13 mouse cellular contexts compared by ENCODE assay signal in the genomic region with DNA sequence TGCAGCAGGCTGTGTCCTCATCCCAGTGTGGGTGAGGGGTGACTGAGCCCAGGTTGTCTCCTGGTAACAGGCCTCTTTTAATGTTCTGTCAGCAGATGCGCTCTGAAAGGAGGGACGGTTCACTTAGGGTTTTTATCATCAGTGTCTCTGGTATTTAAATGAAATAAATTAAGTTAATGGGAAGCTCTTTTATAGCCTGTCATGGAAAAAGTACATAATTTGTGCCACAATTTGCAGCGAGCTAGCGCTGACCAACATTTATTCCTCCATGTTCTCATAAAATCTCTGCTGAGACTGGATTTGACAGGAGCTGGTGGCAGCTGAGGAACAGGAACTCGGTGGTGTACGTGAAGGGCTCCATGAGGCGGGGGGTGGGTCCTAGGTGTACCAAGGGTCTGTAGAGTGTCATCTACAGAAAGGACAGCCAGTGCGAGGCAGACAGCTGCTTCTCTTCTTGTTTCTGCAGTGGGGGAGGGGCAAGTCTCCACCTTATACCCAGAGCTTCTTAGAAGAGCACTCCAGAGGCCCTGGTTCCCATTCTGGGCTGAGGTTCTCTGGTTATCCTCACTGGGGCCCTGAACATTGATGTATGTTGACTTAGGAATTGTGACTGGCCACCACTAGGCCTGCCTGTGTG. TPM values are rescaled to one million over a fixed set of nuclear protein-coding genes. Genes with fewer than 3 reads are reported as not detected.
DNase-seq lines count a peak whose midpoint lies in the region; ATAC-seq and TF ChIP-seq lines count a peak whose summit lies in the region.
"Had no signal": no experiment of that assay in that cellular context is flagged by ENCODE, and none has a peak within 500 bp of the region (broad histone marks: within the 10 kb centered on the region; RNA-seq: fewer than 3 reads in every experiment).

No protein-coding gene starts in this region.

- H3K9ac ChIP-seq in kidney, embryonic 15.5 days, result no peak overlapping the region
- no peak overlapping the region for H3K9ac ChIP-seq in stomach, embryonic 15.5 days
- no peak overlapping the region for H3K9ac ChIP-seq in stomach, postnatal 0 days (ENCODE audit: low read length)
- no peak overlapping the region for H3K9ac ChIP-seq in hindbrain, embryonic 11.5 days (ENCODE audit: low read depth, low read length)
- H3K9ac ChIP-seq: liver, embryonic 12.5 days had no signal

- no peaks in the 10 kb centered on the region for H3K9me3 ChIP-seq in kidney, embryonic 15.5 days (replicated peaks)
- no peaks in the 10 kb centered on the region for H3K9me3 ChIP-seq in stomach, embryonic 15.5 days
- no peaks in the 10 kb centered on the region for H3K9me3 ChIP-seq in stomach, postnatal 0 days (ENCODE audit: control insufficient read depth, low read length)
- H3K9me3 ChIP-seq in hindbrain, embryonic 11.5 days (ENCODE audit: control insufficient read depth, low read length), result no peaks in the 10 kb centered on the region
- H3K9me3 ChIP-seq: liver, embryonic 12.5 days had no signal

- 42% methylated on average over 8 of the region's 8 CpGs for WGBS in kidney, embryonic 15.5 days
- WGBS in stomach, embryonic 15.5 days, result 50% methylated on average over 8 of the region's 8 CpGs
- WGBS in stomach, postnatal 0 days, result 69% methylated on average over 8 of the region's 8 CpGs
- 81% methylated on average over 8 of the region's 8 CpGs for WGBS in hindbrain, embryonic 11.5 days

- H3K4me2 ChIP-seq in kidney, embryonic 15.5 days, result no peak overlapping the region
- no peak overlapping the region for H3K4me2 ChIP-seq in stomach, embryonic 15.5 days
- no peak overlapping the region for H3K4me2 ChIP-seq in stomach, postnatal 0 days (replicated peaks; ENCODE audit: low read depth)
- H3K4me2 ChIP-seq in hindbrain, embryonic 11.5 days (replicated peaks; ENCODE audit: low read depth, low read length), result no peak overlapping the region
- H3K4me2 ChIP-seq: liver, embryonic 12.5 days had no signal

- no peak for TF ChIP-seq CTCF in stomach, postnatal 0 days (IDR thresholded peaks at IDR 0.05; ENCODE audit: low read depth)

- no peaks in the 10 kb centered on the region for H3K27me3 ChIP-seq in kidney, embryonic 15.5 days
- H3K27me3 ChIP-seq in stomach, embryonic 15.5 days (replicated peaks), result no peaks in the 10 kb centered on the region
- H3K27me3 ChIP-seq in stomach, postnatal 0 days (ENCODE audit: control insufficient read depth, insufficient read depth, low read length), result no peaks in the 10 kb centered on the region
- no peaks in the 10 kb centered on the region for H3K27me3 ChIP-seq in hindbrain, embryonic 11.5 days (ENCODE audit: control insufficient read depth, insufficient read depth, low read length)
- H3K27me3 ChIP-seq: liver, embryonic 12.5 days had no signal

- H3K27ac ChIP-seq in kidney, embryonic 15.5 days, result peak overlapping the region; percentile 59
- 0 out of 2 replicates have a peak overlapping the region, but pooled peaks have one; percentile 7 for H3K27ac ChIP-seq in stomach, embryonic 15.5 days
- H3K27ac ChIP-seq in stomach, postnatal 0 days (replicated peaks), result no peak overlapping the region
- peak overlapping the region; percentile 19; the same call in 1 of the 2 replicates for H3K27ac ChIP-seq in hindbrain, embryonic 11.5 days (ENCODE audit: low read depth, low read length)
- H3K27ac ChIP-seq: liver, embryonic 12.5 days had no signal

- DNase-seq in kidney, adult 18-20 months, result no peak
- no peak for DNase-seq in stomach, postnatal 0 days (ENCODE audit: low spot score)
- DNase-seq in hindbrain, embryonic 11.5 days (ENCODE audit: low spot score), result no peak
- no peak for DNase-seq in adrenal gland, adult (ENCODE audit: inconsistent age in 2 of 2, low spot score in 1 of 2)
- no peak for DNase-seq in cerebellum, adult 11 months
- DNase-seq: heart, adult 18-20 months; heart, postnatal 10 days; lung, postnatal 10 days; right cerebral cortex, postnatal 25 days had no signal

- peaks cover 69% of the 10 kb centered on the region for H3K4me1 ChIP-seq in kidney, embryonic 15.5 days
- peaks cover 5% of the 10 kb centered on the region; the same call in 1 of the 2 replicates for H3K4me1 ChIP-seq in stomach, embryonic 15.5 days
- no peaks in the 10 kb centered on the region for H3K4me1 ChIP-seq in stomach, postnatal 0 days (replicated peaks; ENCODE audit: control insufficient read depth, insufficient read depth)
- peaks cover 15% of the 10 kb centered on the region; the same call in 1 of the 2 replicates for H3K4me1 ChIP-seq in hindbrain, embryonic 11.5 days (replicated peaks; ENCODE audit: control insufficient read depth, insufficient read depth, low read length)

- no peak overlapping the region for H3K4me3 ChIP-seq in kidney, embryonic 15.5 days (replicated peaks)
- no peak overlapping the region for H3K4me3 ChIP-seq in stomach, embryonic 15.5 days (replicated peaks)
- H3K4me3 ChIP-seq in stomach, postnatal 0 days (ENCODE audit: low read depth, low read length), result no peak overlapping the region
- no peak overlapping the region for H3K4me3 ChIP-seq in hindbrain, embryonic 11.5 days (ENCODE audit: low read depth, low read length)
- H3K4me3 ChIP-seq: liver, embryonic 12.5 days had no signal

- ATAC-seq in kidney, embryonic 15.5 days (replicated peaks; ENCODE audit: low FRiP score), result no peak
- ATAC-seq in stomach, embryonic 15.5 days (ENCODE audit: insufficient read depth, low FRiP score, low read depth), result no peak
- ATAC-seq in stomach, postnatal 0 days (ENCODE audit: low FRiP score, low TSS enrichment), result no peak
- ATAC-seq in hindbrain, embryonic 11.5 days (ENCODE audit: low FRiP score), result no peak
- ATAC-seq: CD4-positive, CD25-positive, alpha-beta regulatory T cell, adult 4 months; liver, embryonic 12.5 days had no signal

- no peak for TF ChIP-seq EP300 in stomach, postnatal 0 days (optimal IDR thresholded peaks at IDR 0.05)

- H3K36me3 ChIP-seq in kidney, embryonic 15.5 days, result peaks cover 9% of the 10 kb centered on the region
- H3K36me3 ChIP-seq in stomach, embryonic 15.5 days, result peaks cover 5% of the 10 kb centered on the region
- no peaks in the 10 kb centered on the region for H3K36me3 ChIP-seq in stomach, postnatal 0 days (ENCODE audit: control insufficient read depth, insufficient read depth, low read length)
- no peaks in the 10 kb centered on the region for H3K36me3 ChIP-seq in hindbrain, embryonic 11.5 days (ENCODE audit: control insufficient read depth, insufficient read depth, low read length)

RNA-seq across cellular contexts. Expression of a gene that starts 30.8 kb away (rescaled TPM):
- 14.0 and 17.9 TPM in 2 replicates for polyA plus RNA-seq in kidney, embryonic 15.5 days (2015; fragmentation: Nextera tagmentation; extraction: Ambion mirVana)
- 14.3 and 15.4 TPM in 2 replicates for polyA plus RNA-seq in stomach, embryonic 15.5 days (2015; fragmentation: Nextera tagmentation; extraction: Ambion mirVana)
- polyA plus RNA-seq in stomach, postnatal 0 days (2015; fragmentation: Nextera tagmentation; extraction: Ambion mirVana), result 11.1 and 13.1 TPM in 2 replicates
- 16.1 and 18.1 TPM in 2 replicates for polyA plus RNA-seq in hindbrain, embryonic 11.5 days (2014; fragmentation: Nextera tagmentation; extraction: Ambion mirVana)

RNA-seq across cellular contexts. Expression of a gene that starts 48.9 kb away (rescaled TPM):
- polyA plus RNA-seq in kidney, embryonic 15.5 days (2015; fragmentation: Nextera tagmentation; extraction: Ambion mirVana), result not detected in 2 replicates
- not detected in 2 replicates for polyA plus RNA-seq in stomach, embryonic 15.5 days (2015; fragmentation: Nextera tagmentation; extraction: Ambion mirVana)
- not detected in 2 replicates for polyA plus RNA-seq in stomach, postnatal 0 days (2015; fragmentation: Nextera tagmentation; extraction: Ambion mirVana)
- not detected in 2 replicates for polyA plus RNA-seq in hindbrain, embryonic 11.5 days (2014; fragmentation: Nextera tagmentation; extraction: Ambion mirVana)
- polyA plus RNA-seq: CD4-positive, CD25-positive, alpha-beta regulatory T cell, adult 4 months; liver, embryonic 12.5 days had no signal
